Comparison of ENCODE assay signal across 33 mouse cellular contexts in the genomic region with DNA sequence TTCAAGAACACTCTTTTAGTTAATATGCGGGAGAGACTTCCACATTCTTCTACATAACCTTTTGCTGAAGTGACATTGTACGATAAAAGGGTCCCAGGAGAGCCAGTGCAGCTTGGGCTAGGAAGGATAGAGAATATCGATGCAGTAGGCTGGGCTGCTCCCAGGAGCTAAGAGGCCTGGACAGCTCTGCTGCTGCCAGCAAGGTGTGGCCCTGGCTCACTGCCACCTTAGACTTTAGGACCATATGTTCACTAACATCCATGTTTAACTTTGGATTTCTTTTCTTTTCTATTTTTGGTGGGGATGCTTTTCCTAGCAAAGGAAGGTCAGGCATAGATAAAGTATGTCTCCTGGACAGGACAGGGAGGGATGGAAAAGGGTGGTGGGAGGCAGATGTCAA. TPM values are rescaled to one million over a fixed set of nuclear protein-coding genes. Genes with fewer than 3 reads are reported as not detected.
DNase-seq lines count a peak whose midpoint lies in the region; ATAC-seq lines count a peak whose summit lies in the region.
"Had no signal": no experiment of that assay in that cellular context is flagged by ENCODE, and none has a peak within 500 bp of the region (broad histone marks: within the 10 kb centered on the region; RNA-seq: fewer than 3 reads in every experiment).

No protein-coding gene starts in this region.

- H3K4me1 ChIP-seq in heart, embryonic 13.5 days: peaks cover 79% of the 10 kb centered on the region
- H3K4me1 ChIP-seq in heart, embryonic 12.5 days (replicated peaks): peaks cover 79% of the 10 kb centered on the region
- peaks cover 28% of the 10 kb centered on the region for H3K4me1 ChIP-seq in lung, embryonic 15.5 days
- H3K4me1 ChIP-seq: limb, embryonic 12.5 days had no signal

- no peak for DNase-seq in lung, postnatal 10 days
- peak; percentile 44 for DNase-seq in brain, adult 2 months (ENCODE audit: low read depth, low spot score)
- DNase-seq in adrenal gland, postnatal 36 days: no peak
- DNase-seq in embryo, embryonic 10.5 days (ENCODE audit: low spot score): no peak
- DNase-seq: adrenal gland, adult 2 months; B cell, adult 2 months; cerebellum, adult 9-11 months; embryo, embryonic 11 days; gastrocnemius, adult 2 months; gastrocnemius, postnatal 36 days; heart, adult 18-20 months; heart, postnatal 10 days; kidney, adult 2 months; lung, embryonic 14.5 days; right cerebral cortex, postnatal 25 days; thymus, adult 2 months; thymus, postnatal 36 days had no signal

- WGBS in heart, embryonic 13.5 days: 60% methylated on average over 3 of the region's 3 CpGs
- WGBS in heart, embryonic 12.5 days: 62% methylated on average over 3 of the region's 3 CpGs
- WGBS in lung, embryonic 15.5 days: 63% methylated on average over 3 of the region's 3 CpGs

- no peak overlapping the region for H3K4me2 ChIP-seq in heart, embryonic 13.5 days
- no peak overlapping the region for H3K4me2 ChIP-seq in heart, embryonic 12.5 days
- H3K4me2 ChIP-seq in lung, embryonic 15.5 days: no peak overlapping the region
- H3K4me2 ChIP-seq: embryonic facial prominence, embryonic 13.5 days; forebrain, embryonic 15.5 days; heart, embryonic 11.5 days; intestine, embryonic 15.5 days; limb, embryonic 12.5 days; liver, embryonic 15.5 days; lung, embryonic 14.5 days; midbrain, embryonic 13.5 days; stomach, embryonic 15.5 days had no signal

- H3K9ac ChIP-seq in heart, embryonic 13.5 days: no peak overlapping the region
- H3K9ac ChIP-seq in heart, embryonic 12.5 days: no peak overlapping the region
- no peak overlapping the region for H3K9ac ChIP-seq in lung, embryonic 15.5 days
- H3K9ac ChIP-seq: embryonic facial prominence, embryonic 13.5 days; forebrain, embryonic 15.5 days; intestine, embryonic 15.5 days; limb, embryonic 12.5 days; liver, embryonic 15.5 days; lung, embryonic 14.5 days; midbrain, embryonic 13.5 days; stomach, embryonic 15.5 days had no signal

- no peak for ATAC-seq in heart, embryonic 13.5 days (ENCODE audit: extremely low read depth, insufficient number of reproducible peaks, low FRiP score, low TSS enrichment)
- ATAC-seq in heart, embryonic 12.5 days (ENCODE audit: insufficient number of reproducible peaks, low FRiP score): no peak
- ATAC-seq in lung, embryonic 15.5 days (ENCODE audit: borderline replicate concordance, extremely low read depth, low FRiP score, low TSS enrichment): no peak
- ATAC-seq: activated CD4-positive, CD25-positive, alpha-beta regulatory T cell, adult 4 months; forebrain, embryonic 15.5 days; intestine, embryonic 15.5 days; midbrain, embryonic 13.5 days had no signal

- H3K27ac ChIP-seq in heart, embryonic 13.5 days (replicated peaks): 0 out of 2 replicates have a peak overlapping the region, but pooled peaks have one; percentile 22
- no peak overlapping the region for H3K27ac ChIP-seq in heart, embryonic 12.5 days (ENCODE audit: poor library complexity, severe bottlenecking)
- peak overlapping the region; percentile 9; the same call in 1 of the 2 replicates for H3K27ac ChIP-seq in lung, embryonic 15.5 days
- H3K27ac ChIP-seq: embryonic facial prominence, embryonic 13.5 days; forebrain, embryonic 10.5 days; forebrain, embryonic 15.5 days; gastrocnemius, adult 2 months; intestine, embryonic 15.5 days; layer of hippocampus, adult 2 months; left cerebral cortex, adult 2 months; limb, embryonic 12.5 days; liver, embryonic 15.5 days; macrophage; stomach, embryonic 15.5 days had no signal

- no peak overlapping the region for H3K4me3 ChIP-seq in heart, embryonic 13.5 days
- H3K4me3 ChIP-seq in heart, embryonic 12.5 days: no peak overlapping the region
- H3K4me3 ChIP-seq in lung, embryonic 15.5 days: no peak overlapping the region
- H3K4me3 ChIP-seq: embryonic facial prominence, embryonic 13.5 days; forebrain, embryonic 10.5 days; forebrain, embryonic 15.5 days; gastrocnemius, adult 2 months; intestine, embryonic 15.5 days; layer of hippocampus, adult 2 months; left cerebral cortex, adult 2 months; limb, embryonic 12.5 days; liver, embryonic 15.5 days; midbrain, embryonic 13.5 days; stomach, embryonic 15.5 days had no signal

- H3K27me3 ChIP-seq in heart, embryonic 13.5 days (replicated peaks): no peaks in the 10 kb centered on the region
- no peaks in the 10 kb centered on the region for H3K27me3 ChIP-seq in heart, embryonic 12.5 days (replicated peaks)
- H3K27me3 ChIP-seq in lung, embryonic 15.5 days: no peaks in the 10 kb centered on the region
- H3K27me3 ChIP-seq: embryonic facial prominence, embryonic 13.5 days; forebrain, embryonic 15.5 days; intestine, embryonic 15.5 days; limb, embryonic 12.5 days; liver, embryonic 15.5 days; midbrain, embryonic 13.5 days; stomach, embryonic 15.5 days had no signal

- peaks cover 66% of the 10 kb centered on the region for H3K36me3 ChIP-seq in heart, embryonic 13.5 days
- peaks cover 66% of the 10 kb centered on the region for H3K36me3 ChIP-seq in heart, embryonic 12.5 days
- 0 out of 2 replicates have a peak, but pooled peaks cover 10% of the 10 kb centered on the region for H3K36me3 ChIP-seq in lung, embryonic 15.5 days
- H3K36me3 ChIP-seq: stomach, embryonic 15.5 days had no signal

- no peaks in the 10 kb centered on the region for H3K9me3 ChIP-seq in heart, embryonic 13.5 days
- H3K9me3 ChIP-seq in heart, embryonic 12.5 days (replicated peaks): no peaks in the 10 kb centered on the region
- no peaks in the 10 kb centered on the region for H3K9me3 ChIP-seq in lung, embryonic 15.5 days
- H3K9me3 ChIP-seq: embryonic facial prominence, embryonic 13.5 days; forebrain, embryonic 10.5 days; forebrain, embryonic 15.5 days; intestine, embryonic 15.5 days; limb, embryonic 12.5 days; liver, embryonic 15.5 days; midbrain, embryonic 13.5 days; stomach, embryonic 15.5 days had no signal

RNA-seq across cellular contexts. Expression of gene Rai1, which starts 44.3 kb away (rescaled TPM):
- 16.1 and 18.2 TPM in 2 replicates for polyA plus RNA-seq in heart, embryonic 13.5 days (2015; fragmentation: Nextera tagmentation; extraction: Ambion mirVana)
- polyA plus RNA-seq in heart, embryonic 12.5 days (2016; fragmentation: Nextera tagmentation; extraction: Ambion mirVana): 22.2 and 29.9 TPM in 2 replicates
- 27.9 and 28.2 TPM in 2 replicates for polyA plus RNA-seq in lung, embryonic 15.5 days (2015; fragmentation: Nextera tagmentation; extraction: Ambion mirVana)
- 10 to 100 TPM; 43.9 to 46.7 TPM for total RNA-seq in adrenal gland, postnatal 36 days (2021)
